Mouse (Mus musculus): Measurements from ENCODE around the gene Cdx2.

- TF ChIP-seq POLR2A (IDR thresholded peaks at IDR 0.05; ENCODE audit: insufficient read depth, low read length), result no peak
- no peak for TF ChIP-seq CTCF (IDR thresholded peaks at IDR 0.05; ENCODE audit: low read depth, low read length)
- TF ChIP-seq EP300 (IDR thresholded peaks at IDR 0.05; ENCODE audit: insufficient read depth, low read depth, low read length), result no peak
These were observed 43.1 kb downstream of the Cdx2 start for GRCm38 (mm10) chr5:147263945-147264344.
